Mouse (Mus musculus) gastrocnemius, adult 8-10 months (tissue): ENCODE results near the gene Trappc12. TPM values are rescaled to one million over a fixed set of nuclear protein-coding genes. Genes with fewer than 3 reads are reported as not detected.

Experiments
- DNase-seq, 2 experiments: peaks; one replicate each; pipeline ENCODE4 v3.0.0; 2022; ENCODE audit warnings: low spot score in 2 of 2
- microRNA-seq: library from miRNA; unstranded; fragments of <30 nt; microRNA quantifications from one replicate; pipeline ENCODE4 v1.2.0, GENCODE M21; 2022
- total RNA-seq, 4 experiments: library from RNA; stranded (reverse); gene quantifications; 2 replicates each; pipeline ENCODE4 v1.2.4; 2022

Gene Trappc12
- total RNA-seq, 4 experiments from 2014 or later, result 17.1 to 18.7 (median 18.0) TPM

GRCm38 (mm10) chr12:28690730-28691129 lies 59.5 kb downstream of the Trappc12 start:
- DNase-seq, result no peak

GRCm38 (mm10) chr12:28688996-28689395 lies 61.3 kb downstream of the Trappc12 start:
- DNase-seq, result no peak

- no peak for DNase-seq
Measured at GRCm38 (mm10) chr12:28686199-28686879, 63.9 kb downstream of the Trappc12 start.

DNA sequence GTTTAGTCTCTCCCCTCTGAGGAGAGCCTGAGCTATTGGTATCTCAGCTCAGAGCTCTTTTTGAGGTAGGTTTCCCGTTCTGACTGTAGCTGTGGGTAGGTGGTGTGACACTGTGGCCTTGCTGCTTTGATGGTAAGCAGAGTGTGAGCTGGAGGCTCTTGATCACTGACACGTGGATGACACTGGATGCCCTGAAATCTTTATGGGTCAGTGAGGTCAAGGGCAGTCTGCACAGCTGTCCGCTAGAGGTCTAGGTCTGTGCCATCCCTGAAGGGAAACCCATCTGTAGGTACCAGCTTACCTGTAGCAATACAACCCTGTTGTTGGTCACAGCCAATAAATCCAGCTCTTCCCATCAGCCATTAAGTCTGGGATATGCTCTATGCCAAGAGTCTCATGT lies 64.5 kb downstream of the Trappc12 start:
- no peak for DNase-seq

- no peak for DNase-seq
Measured at GRCm38 (mm10) chr12:28684674-28685073, 65.6 kb downstream of the Trappc12 start.

DNA sequence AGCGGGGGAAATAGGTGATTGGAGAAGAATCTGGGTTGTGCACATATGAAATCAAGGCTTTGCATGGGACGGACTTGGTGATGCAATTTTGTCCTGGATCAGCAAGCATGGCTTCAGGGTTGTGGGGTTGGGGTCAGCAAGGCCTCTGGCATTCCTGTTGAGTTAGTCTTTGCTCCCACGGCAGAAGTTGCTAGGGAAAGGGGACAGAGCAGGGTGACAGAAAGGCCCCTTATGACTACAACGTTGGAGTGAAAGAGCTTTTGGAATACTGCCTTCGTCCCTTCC lies 74.4 kb downstream of the Trappc12 start:
- DNase-seq, result no peak

DNA sequence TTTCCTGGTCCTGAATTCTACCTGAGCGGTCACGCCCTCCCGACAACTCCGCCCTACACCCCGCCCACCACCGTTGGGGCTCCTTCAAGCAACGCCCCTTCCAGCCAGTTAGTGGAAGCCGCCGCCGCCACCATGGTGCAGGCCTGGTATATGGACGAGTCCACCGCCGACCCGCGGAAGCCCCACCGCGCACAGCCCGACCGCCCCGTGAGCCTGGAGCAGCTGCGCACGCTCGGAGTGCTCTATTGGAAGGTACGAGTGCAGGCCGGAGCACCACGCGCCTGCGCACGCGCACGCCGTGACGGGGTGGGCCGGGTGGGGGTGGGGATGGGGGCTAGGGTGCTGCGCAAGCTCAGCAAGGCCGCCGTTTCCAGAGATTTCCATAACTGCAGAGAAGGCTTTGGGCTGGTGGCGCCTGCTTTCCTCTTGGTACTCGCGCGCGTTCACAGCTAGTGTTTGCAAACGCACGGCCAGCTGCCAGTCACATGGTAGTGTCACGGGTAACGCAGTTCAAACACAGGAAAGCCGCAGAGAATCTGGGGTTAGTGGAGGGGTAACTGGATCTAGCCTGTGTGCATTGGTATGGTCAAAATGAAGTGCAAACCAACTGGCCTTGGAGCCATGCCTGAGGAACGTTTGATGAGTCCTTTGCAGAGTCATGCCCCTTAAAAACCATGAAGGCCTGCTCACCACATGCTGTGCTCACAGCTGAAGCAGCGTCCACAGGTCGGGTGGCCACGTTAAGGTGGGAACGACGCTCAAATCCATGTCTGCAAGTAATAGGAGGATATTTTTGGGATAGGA lies 74.9 kb downstream of the Trappc12 start, which contains the start of gene Adi1:
Gene Adi1, plus strand, starts transcription at position 111 of the 804 bp plus-strand sequence.
- peak; percentile 57 to 70 for DNase-seq

- no peak for DNase-seq
Measured at GRCm38 (mm10) chr12:28674038-28674720, 76.1 kb downstream of the Trappc12 start.

GRCm38 (mm10) chr12:28667287-28667686 lies 83.0 kb downstream of the Trappc12 start:
- DNase-seq, result no peak

- no peak for DNase-seq
Measured at GRCm38 (mm10) chr12:28666734-28667133, 83.5 kb downstream of the Trappc12 start.

- DNase-seq, result peak in 1 of 2 experiments; percentile 13
Measured at GRCm38 (mm10) chr12:28662628-28663027, 87.6 kb downstream of the Trappc12 start.

- peak; percentile 70 to 75 for DNase-seq
Measured at GRCm38 (mm10) chr12:28649141-28650110, 100.8 kb downstream of the Trappc12 start, which contains the start of gene Rnaseh1. Gene Rnaseh1, plus strand, starts transcription at chr12:28649602.

Small RNA genes lying within 50 kb of the gene (microRNA-seq; reads per million reads assigned to microRNA genes)
- gene Mir6937, result not detected

Other genes with a start within 250 kb of the Trappc12 start
- not detected for gene Dcdc2c, start 198.1 kb downstream of the Trappc12 start, total RNA-seq
- not detected for gene Allc, start 167.9 kb downstream of the Trappc12 start, total RNA-seq
- gene Colec11, start 127.1 kb downstream of the Trappc12 start, total RNA-seq, result under 1 TPM in 3 of 4 experiments, not detected in 1; 0.29 to 0.46 (median 0.34) TPM
- gene Rps7, start 114.5 kb downstream of the Trappc12 start, total RNA-seq, result 100 to 1,000 TPM; 161 to 241 (median 222) TPM
- gene Rnaseh1, start 100.9 kb downstream of the Trappc12 start, total RNA-seq, result 1 to 10 TPM; 5.1 to 8.7 (median 7.2) TPM
- 100 to 1,000 TPM in 2 of 4 experiments, 10 to 100 TPM in 2; 81.5 to 137 (median 98.1) TPM for gene Adi1, start 75.2 kb downstream of the Trappc12 start, total RNA-seq
- gene Eipr1, start 1.3 kb upstream of the Trappc12 start, total RNA-seq, result 1 to 10 TPM; 6.5 to 8.3 (median 7.5) TPM